Mouse (Mus musculus): ENCODE results near the gene Pigv. TPM values are rescaled to one million over a fixed set of nuclear protein-coding genes. Genes with fewer than 3 reads are reported as not detected.
A peak's percentile ranks its signal among the peaks of the same experiment; 100 is the strongest.

The Pigv gene
- polyA plus RNA-seq, 1 experiment from 2014 or later = 13.4 TPM

- H3K27ac ChIP-seq = no peak overlapping the region
- H3K4me1 ChIP-seq (replicated peaks) = peaks cover 40% of the 10 kb centered on the region
- 88% methylated on average over 14 of the region's 14 CpGs for WGBS
- peak overlapping the region; percentile 95 for H3K4me2 ChIP-seq
- no peak for ATAC-seq (ENCODE audit: low FRiP score)
- peak overlapping the region; percentile 93; the same call in 1 of the 2 replicates for H3K9ac ChIP-seq
- H3K36me3 ChIP-seq = peaks cover 11% of the 10 kb centered on the region
- H3K4me3 ChIP-seq = peak overlapping the region; percentile 81; the same call in 1 of the 2 replicates
- no peaks in the 10 kb centered on the region for H3K27me3 ChIP-seq
- H3K9me3 ChIP-seq = no peaks in the 10 kb centered on the region
These were observed 41.2 kb downstream of the Pigv start for GRCm38 (mm10) chr4:133631071-133631768.

GRCm38 (mm10) chr4:133630326-133630920 is 42.0 kb downstream of the Pigv start:
- no peak for ATAC-seq (ENCODE audit: low FRiP score)
- Histone ChIP-seq H3K36me3 (peaks cover 19% of the 10 kb centered on the region), H3K27ac (no peak overlapping the region), H3K27me3 (no peaks in the 10 kb centered on the region), H3K4me3 (no peak overlapping the region), H3K9ac (peak overlapping the region; percentile 29; the same call in 1 of the 2 replicates), H3K4me1 (replicated peaks) (peaks cover 40% of the 10 kb centered on the region), H3K9me3 (no peaks in the 10 kb centered on the region), H3K4me2 (no peak overlapping the region)
- 90% methylated on average over 8 of the region's 8 CpGs for WGBS

- Histone ChIP-seq H3K36me3 (peaks cover 31% of the 10 kb centered on the region), H3K4me1 (replicated peaks) (peaks cover 40% of the 10 kb centered on the region), H3K27me3 (no peaks in the 10 kb centered on the region), H3K9me3 (no peaks in the 10 kb centered on the region), H3K27ac (no peak overlapping the region), H3K9ac (no peak overlapping the region), H3K4me3 (no peak overlapping the region), H3K4me2 (no peak overlapping the region)
- ATAC-seq (ENCODE audit: low FRiP score) = no peak
- WGBS = 78% methylated on average over 7 of the region's 7 CpGs
These were observed 43.3 kb downstream of the Pigv start for GRCm38 (mm10) chr4:133629191-133629590.

- H3K4me1 ChIP-seq (replicated peaks) = peaks cover 37% of the 10 kb centered on the region
- H3K27ac ChIP-seq = no peak overlapping the region
- H3K4me2 ChIP-seq = no peak overlapping the region
- H3K9ac ChIP-seq = no peak overlapping the region
- peaks cover 38% of the 10 kb centered on the region for H3K36me3 ChIP-seq
- WGBS = 84% methylated on average over 2 of the region's 2 CpGs
- no peak overlapping the region for H3K4me3 ChIP-seq
- H3K27me3 ChIP-seq = no peaks in the 10 kb centered on the region
- no peak for ATAC-seq (ENCODE audit: low FRiP score)
- H3K9me3 ChIP-seq = no peaks in the 10 kb centered on the region
These were observed 43.9 kb downstream of the Pigv start for GRCm38 (mm10) chr4:133628517-133628916.

- no peaks in the 10 kb centered on the region for H3K27me3 ChIP-seq
- no peak for ATAC-seq (ENCODE audit: low FRiP score)
- H3K36me3 ChIP-seq = peaks cover 44% of the 10 kb centered on the region
- H3K9ac ChIP-seq = no peak overlapping the region
- H3K4me1 ChIP-seq (replicated peaks) = peaks cover 28% of the 10 kb centered on the region
- H3K27ac ChIP-seq = no peak overlapping the region
- 92% methylated on average over 14 of the region's 14 CpGs for WGBS
- H3K4me2 ChIP-seq = no peak overlapping the region
- H3K4me3 ChIP-seq = no peak overlapping the region
- no peaks in the 10 kb centered on the region for H3K9me3 ChIP-seq
These were observed 45.4 kb downstream of the Pigv start for GRCm38 (mm10) chr4:133627039-133627438.

GRCm38 (mm10) chr4:133626621-133627020 is 45.8 kb downstream of the Pigv start:
- WGBS = 86% methylated on average over 9 of the region's 9 CpGs
- H3K9ac ChIP-seq = no peak overlapping the region
- H3K4me3 ChIP-seq = no peak overlapping the region
- H3K4me1 ChIP-seq (replicated peaks) = peaks cover 24% of the 10 kb centered on the region
- H3K36me3 ChIP-seq = peaks cover 44% of the 10 kb centered on the region
- no peak overlapping the region for H3K27ac ChIP-seq
- H3K27me3 ChIP-seq = no peaks in the 10 kb centered on the region
- H3K9me3 ChIP-seq = no peaks in the 10 kb centered on the region
- no peak overlapping the region for H3K4me2 ChIP-seq
- ATAC-seq (ENCODE audit: low FRiP score) = no peak

- no peak overlapping the region for H3K4me2 ChIP-seq
- no peak for ATAC-seq (ENCODE audit: low FRiP score)
- no peaks in the 10 kb centered on the region for H3K27me3 ChIP-seq
- no peaks in the 10 kb centered on the region for H3K9me3 ChIP-seq
- H3K27ac ChIP-seq = no peak overlapping the region
- no peak overlapping the region; the same call in 1 of the 2 replicates for H3K9ac ChIP-seq
- H3K4me3 ChIP-seq = no peak overlapping the region
- peaks cover 20% of the 10 kb centered on the region for H3K4me1 ChIP-seq (replicated peaks)
- peaks cover 46% of the 10 kb centered on the region for H3K36me3 ChIP-seq
- WGBS = 34% methylated on average over 5 of the region's 5 CpGs
These were observed 46.2 kb downstream of the Pigv start for GRCm38 (mm10) chr4:133626221-133626620.

GRCm38 (mm10) chr4:133625621-133626071 is 46.8 kb downstream of the Pigv start:
- Histone ChIP-seq H3K27me3 (no peaks in the 10 kb centered on the region), H3K9ac (no peak overlapping the region; the same call in 1 of the 2 replicates), H3K4me2 (no peak overlapping the region), H3K36me3 (peaks cover 52% of the 10 kb centered on the region), H3K9me3 (no peaks in the 10 kb centered on the region), H3K4me1 (replicated peaks) (peaks cover 14% of the 10 kb centered on the region), H3K4me3 (no peak overlapping the region), H3K27ac (peak overlapping the region; percentile 48; the same call in 1 of the 2 replicates)
- no peak for ATAC-seq (ENCODE audit: low FRiP score)
- WGBS = 65% methylated on average over 11 of the region's 11 CpGs

GRCm38 (mm10) chr4:133624830-133625229 is 47.6 kb downstream of the Pigv start:
- Histone ChIP-seq H3K36me3 (peaks cover 55% of the 10 kb centered on the region), H3K4me1 (replicated peaks) (peaks cover 8% of the 10 kb centered on the region; the same call in 1 of the 2 replicates)
- WGBS = 94% methylated on average over 7 of the region's 7 CpGs

GRCm38 (mm10) chr4:133622161-133622695 is 50.2 kb downstream of the Pigv start:
- no peaks in the 10 kb centered on the region for H3K4me1 ChIP-seq (replicated peaks)
- no peak overlapping the region for H3K9ac ChIP-seq
- no peak overlapping the region for H3K27ac ChIP-seq
- no peak overlapping the region for H3K4me3 ChIP-seq
- no peaks in the 10 kb centered on the region for H3K9me3 ChIP-seq
- H3K27me3 ChIP-seq = no peaks in the 10 kb centered on the region
- no peak overlapping the region for H3K4me2 ChIP-seq
- ATAC-seq (ENCODE audit: low FRiP score) = no peak
- H3K36me3 ChIP-seq = peaks cover 66% of the 10 kb centered on the region
- WGBS = 83% methylated on average over 11 of the region's 11 CpGs

More at GRCm38 (mm10) chr4:133624830-133625229, 47.6 kb downstream of the Pigv start:
- Histone ChIP-seq H3K27ac (no peak overlapping the region), H3K9me3 (no peaks in the 10 kb centered on the region), H3K27me3 (no peaks in the 10 kb centered on the region), H3K4me3 (no peak overlapping the region), H3K9ac (no peak overlapping the region), H3K4me2 (no peak overlapping the region)
- ATAC-seq (ENCODE audit: low FRiP score) = no peak

- Histone ChIP-seq H3K27me3 (no peaks in the 10 kb centered on the region), H3K4me1 (replicated peaks) (no peaks in the 10 kb centered on the region), H3K4me3 (no peak overlapping the region), H3K27ac (no peak overlapping the region), H3K9me3 (no peaks in the 10 kb centered on the region), H3K4me2 (no peak overlapping the region), H3K9ac (no peak overlapping the region), H3K36me3 (peaks cover 63% of the 10 kb centered on the region)
- ATAC-seq (ENCODE audit: low FRiP score) = no peak
- WGBS = 93% methylated on average over 8 of the region's 8 CpGs
These were observed 51.8 kb downstream of the Pigv start for GRCm38 (mm10) chr4:133620668-133621067.

- ATAC-seq (ENCODE audit: low FRiP score) = no peak
- H3K4me1 ChIP-seq (replicated peaks) = no peaks in the 10 kb centered on the region
- H3K4me3 ChIP-seq = no peak overlapping the region
- no peaks in the 10 kb centered on the region for H3K9me3 ChIP-seq
- peaks cover 63% of the 10 kb centered on the region for H3K36me3 ChIP-seq
- H3K9ac ChIP-seq = no peak overlapping the region
- no peak overlapping the region for H3K4me2 ChIP-seq
- no peaks in the 10 kb centered on the region for H3K27me3 ChIP-seq
- no peak overlapping the region for H3K27ac ChIP-seq
- WGBS = 75% methylated on average over 4 of the region's 4 CpGs
These were observed 52.8 kb downstream of the Pigv start for GRCm38 (mm10) chr4:133619473-133620136.

Measured in hindbrain, embryonic 13.5 days (tissue).